Mouse (Mus musculus) 3T3-L1 (cell line): Measurements from ENCODE around the gene Mipep.
A peak's percentile ranks its signal among the peaks of the same experiment; 100 is the strongest.

Source experiments
- DNase-seq: peaks from one replicate; pipeline ENCODE4 v3.0.0-alpha.2; 2015; ENCODE audit warnings: low read depth, low spot score

Mipep gene

GRCm38 (mm10) chr14:60784427-60785315 is at the start of gene Mipep:
Mipep (plus strand) TSS chr14:60784573.
- DNase-seq, result peak; percentile 92

- no peak for DNase-seq
Measured at GRCm38 (mm10) chr14:60735206-60735605, 49.2 kb upstream of the Mipep start.

GRCm38 (mm10) chr14:60735848-60736547 is 48.4 kb upstream of the Mipep start:
- DNase-seq, result no peak

- DNase-seq, result peak; percentile 6
Measured at GRCm38 (mm10) chr14:60736591-60737192, 47.7 kb upstream of the Mipep start.

- no peak for DNase-seq
Measured at GRCm38 (mm10) chr14:60737202-60737611, 47.2 kb upstream of the Mipep start.

GRCm38 (mm10) chr14:60738434-60738938 is 45.9 kb upstream of the Mipep start:
- DNase-seq, result no peak

- DNase-seq, result no peak
Measured at GRCm38 (mm10) chr14:60739155-60739554, 45.2 kb upstream of the Mipep start.

GRCm38 (mm10) chr14:60739616-60740015 is 44.8 kb upstream of the Mipep start:
- no peak for DNase-seq

- DNase-seq, result no peak
Measured at GRCm38 (mm10) chr14:60740507-60740906, 43.9 kb upstream of the Mipep start.

GRCm38 (mm10) chr14:60741033-60741432 is 43.3 kb upstream of the Mipep start:
- no peak for DNase-seq

GRCm38 (mm10) chr14:60741490-60741981 is 42.8 kb upstream of the Mipep start:
- DNase-seq, result no peak

GRCm38 (mm10) chr14:60743681-60744080 is 40.7 kb upstream of the Mipep start:
- no peak for DNase-seq

GRCm38 (mm10) chr14:60745201-60745600 is 39.2 kb upstream of the Mipep start:
- no peak for DNase-seq

- no peak for DNase-seq
Measured at GRCm38 (mm10) chr14:60746141-60746540, 38.2 kb upstream of the Mipep start.

GRCm38 (mm10) chr14:60747154-60747870 is 37.1 kb upstream of the Mipep start:
- DNase-seq, result no peak

- DNase-seq, result no peak
Measured at GRCm38 (mm10) chr14:60749880-60750279, 34.5 kb upstream of the Mipep start.

- no peak for DNase-seq
Measured at GRCm38 (mm10) chr14:60751581-60751980, 32.8 kb upstream of the Mipep start.

- DNase-seq, result no peak
Measured at GRCm38 (mm10) chr14:60752892-60753800, 31.2 kb upstream of the Mipep start.

GRCm38 (mm10) chr14:60753801-60754126 is 30.6 kb upstream of the Mipep start:
- DNase-seq, result no peak

GRCm38 (mm10) chr14:60754656-60755055 is 29.7 kb upstream of the Mipep start:
- no peak for DNase-seq
